Comparison of ENCODE assay signal across 8 mouse cellular contexts in genomic region chr2:69789429-69790069, GRCm38 (mm10). TPM values are rescaled to one million over a fixed set of nuclear protein-coding genes. Genes with fewer than 3 reads are reported as not detected.
DNase-seq lines count a peak whose midpoint lies in the region; ATAC-seq lines count a peak whose summit lies in the region.

TSS of gene Ccdc173 (minus strand) at chr2:69789575.
TSS of gene Phospho2 (plus strand) at chr2:69789623.

- DNase-seq in NIH3T3 (ENCODE audit: low read depth), result peak; percentile 99
- DNase-seq in cerebellum, postnatal 10 days, result peak; percentile 99
- peak; percentile 96 to 98 for DNase-seq in frontal cortex, postnatal 10 days (ENCODE audit: low spot score in 2 of 2)
- peak; percentile 95 to 98 for DNase-seq in layer of hippocampus, postnatal 14 days (ENCODE audit: low spot score in 2 of 2)
- DNase-seq in lung, postnatal 14 days, result peak; percentile 99
- DNase-seq in retina, adult 2 months (ENCODE audit: low read depth, low spot score), result peak; percentile 98
- DNase-seq in thymus, postnatal 36 days, result peak; percentile 96 to 98

- 2% methylated on average over 48 of the region's 48 CpGs for WGBS in hindbrain, embryonic 12.5 days

- H3K9me3 ChIP-seq in hindbrain, embryonic 12.5 days (replicated peaks), result no peaks in the 10 kb centered on the region

- peak within 1 kb of the TSS; percentile 72 for H3K9ac ChIP-seq in hindbrain, embryonic 12.5 days

- ATAC-seq in hindbrain, embryonic 12.5 days (ENCODE audit: low FRiP score), result peak; percentile 95

- no peaks in the 10 kb centered on the region for H3K27me3 ChIP-seq in hindbrain, embryonic 12.5 days

- peak within 1 kb of the TSS; percentile 63 for H3K4me3 ChIP-seq in hindbrain, embryonic 12.5 days

- peak within 1 kb of the TSS; percentile 85 for H3K4me2 ChIP-seq in hindbrain, embryonic 12.5 days (replicated peaks)

- H3K27ac ChIP-seq in hindbrain, embryonic 12.5 days, result peak within 1 kb of the TSS; percentile 89

- peaks cover 2% of the 10 kb centered on the region; the same call in 1 of the 2 replicates for H3K4me1 ChIP-seq in hindbrain, embryonic 12.5 days

- peaks cover 20% of the 10 kb centered on the region for H3K36me3 ChIP-seq in hindbrain, embryonic 12.5 days

RNA-seq across cellular contexts. Expression of gene Ccdc173, which starts in this region (rescaled TPM):
- 4.1 and 5.1 TPM in 2 replicates for polyA plus RNA-seq in hindbrain, embryonic 12.5 days (2016; fragmentation: Nextera tagmentation; extraction: Ambion mirVana)
- total RNA-seq in layer of hippocampus, postnatal 14 days (2021), result 1 to 10 TPM; 2.7 to 2.8 TPM

RNA-seq across cellular contexts. Expression of gene Phospho2, which starts in this region (rescaled TPM):
- 37.0 and 37.9 TPM in 2 replicates for polyA plus RNA-seq in hindbrain, embryonic 12.5 days (2016; fragmentation: Nextera tagmentation; extraction: Ambion mirVana)
- 10 to 100 TPM; 19.0 to 21.7 TPM for total RNA-seq in layer of hippocampus, postnatal 14 days (2021)

Comparison
In these comparisons a context has a peak if more than half of its experiments do, and no peak if none do; other contexts are left out.
1. Peak in every context shown above with its lines: DNase-seq, ATAC-seq, H3K4me3 ChIP-seq and H3K27ac ChIP-seq.